ENCODE assay signal across 8 mouse cellular contexts in the genomic region with DNA sequence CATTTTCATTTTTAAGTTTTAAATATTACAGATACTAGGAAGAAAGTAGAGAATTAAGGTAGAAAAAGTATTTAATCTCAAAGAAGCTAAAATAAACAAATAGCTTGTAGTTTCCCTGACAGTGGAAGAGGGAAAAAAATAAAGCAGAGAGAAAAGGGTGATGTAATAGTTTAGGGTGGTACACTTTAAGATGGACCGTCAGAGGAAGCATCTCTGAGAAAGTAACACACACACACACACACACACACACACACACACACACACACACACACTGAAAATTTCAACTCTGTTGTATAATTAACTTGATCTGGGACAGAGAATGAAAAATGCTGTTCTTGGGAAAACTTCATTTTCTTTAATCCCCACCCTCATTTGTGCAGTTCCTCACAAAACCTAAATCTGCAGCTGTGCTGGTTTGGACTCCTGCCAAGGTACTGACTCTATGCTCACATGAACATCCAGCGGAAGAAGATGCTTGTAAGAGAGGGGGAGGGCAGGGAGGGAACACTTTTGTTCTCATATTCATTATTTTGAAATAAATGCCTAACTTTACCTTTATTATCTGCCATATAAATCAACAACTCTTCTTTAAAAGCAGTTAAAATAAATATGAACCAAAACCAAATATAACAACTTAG. TPM values are rescaled to one million over a fixed set of nuclear protein-coding genes. Genes with fewer than 3 reads are reported as not detected.
DNase-seq lines count a peak whose midpoint lies in the region; ATAC-seq and TF ChIP-seq lines count a peak whose summit lies in the region.

No protein-coding gene starts in this region.

- ATAC-seq in midbrain, postnatal 0 days (ENCODE audit: low FRiP score) = no peak

- TF ChIP-seq CTCF in left cerebral cortex, adult 2 months (IDR thresholded peaks at IDR 0.05) = no peak
- TF ChIP-seq CTCF in midbrain, postnatal 0 days (IDR thresholded peaks at IDR 0.05) = no peak

- WGBS in midbrain, postnatal 0 days = 8% methylated on average over 2 of the region's 2 CpGs

- no peak overlapping the region for H3K4me2 ChIP-seq in midbrain, postnatal 0 days (ENCODE audit: low read depth, low read length, poor library complexity, severe bottlenecking)

- H3K27ac ChIP-seq in brown adipose tissue, adult 24 weeks (replicated peaks; ENCODE audit: low read depth, low read length) = peak overlapping the region; percentile 63; the same call in 1 of the 2 replicates
- no peak overlapping the region; the same call in 1 of the 2 replicates for H3K27ac ChIP-seq in left cerebral cortex, adult 2 months
- H3K27ac ChIP-seq in midbrain, postnatal 0 days (ENCODE audit: low read depth, low read length) = no peak overlapping the region

- DNase-seq in adrenal gland, postnatal 10 days = peak; percentile 51
- DNase-seq in adrenal gland, adult 18-20 months (ENCODE audit: low spot score in 2 of 2) = no peak
- peak; percentile 55 for DNase-seq in 3134 (ENCODE audit: extremely low read depth, insufficient read length, low spot score)
- peak; percentile 78 to 80 for DNase-seq in heart, adult 9 months (ENCODE audit: low spot score in 2 of 2)
- peak; percentile 37 to 38 for DNase-seq in left cerebral cortex, adult 2 months (ENCODE audit: extremely low spot score in 1 of 2, low spot score in 2 of 2)
- DNase-seq in midbrain, postnatal 0 days (ENCODE audit: low spot score) = peak; percentile 79
- peak; percentile 80 for DNase-seq in thymus, postnatal 14 days

- no peaks in the 10 kb centered on the region for H3K36me3 ChIP-seq in midbrain, postnatal 0 days (ENCODE audit: insufficient read depth, low read length)

- no peaks in the 10 kb centered on the region; the same call in 1 of the 2 replicates for H3K4me1 ChIP-seq in brown adipose tissue, adult 24 weeks (ENCODE audit: control insufficient read depth, insufficient read depth, insufficient read length, low read length)
- no peaks in the 10 kb centered on the region; the same call in 1 of the 2 replicates for H3K4me1 ChIP-seq in midbrain, postnatal 0 days (ENCODE audit: insufficient read depth, low read length)

- H3K9me3 ChIP-seq in midbrain, postnatal 0 days (ENCODE audit: low read length) = no peaks in the 10 kb centered on the region

- H3K9ac ChIP-seq in midbrain, postnatal 0 days (replicated peaks; ENCODE audit: low read length, poor library complexity, severe bottlenecking) = no peak overlapping the region

- no peak overlapping the region for H3K4me3 ChIP-seq in brown adipose tissue, adult 24 weeks (ENCODE audit: insufficient read depth, low read depth, low read length)
- no peak overlapping the region for H3K4me3 ChIP-seq in left cerebral cortex, adult 2 months
- H3K4me3 ChIP-seq in midbrain, postnatal 0 days (ENCODE audit: low read depth, low read length) = no peak overlapping the region

- no peaks in the 10 kb centered on the region for H3K27me3 ChIP-seq in midbrain, postnatal 0 days (ENCODE audit: insufficient read depth, low read length)

- intact Hi-C loops in left cerebral cortex, adult 2 months (cut with DNase I) = no loop called here

RNA-seq across cellular contexts. Expression of gene Cep170, which starts 13.0 kb away (rescaled TPM):
- total RNA-seq in adrenal gland, postnatal 10 days (2021) = 10 to 100 TPM; 29.8 to 38.0 TPM
- 10 to 100 TPM; 27.1 to 29.2 TPM for total RNA-seq in adrenal gland, adult 18-20 months (2021)
- polyA plus RNA-seq in brown adipose tissue, adult 24 weeks (2012; ENCODE audit: insufficient read depth, insufficient read length, missing spikeins) = 13.2 and 15.1 TPM in 2 replicates
- 10 to 100 TPM; 92.1 to 95.3 TPM for total RNA-seq in left cerebral cortex, adult 2 months (2021)
- 165 and 217 TPM in 2 replicates for total RNA-seq in midbrain, postnatal 0 days (2014; rRNA removed)
- 78.7 and 83.1 TPM in 2 replicates for polyA plus RNA-seq in midbrain, postnatal 0 days (2015; fragmentation: Nextera tagmentation; extraction: Ambion mirVana)

RNA-seq across cellular contexts. Expression of gene Sdccag8, which starts 13.6 kb away (rescaled TPM):
- 10 to 100 TPM in 1 of 2 experiments, 1 to 10 TPM in 1; 6.6 to 10.7 TPM for total RNA-seq in adrenal gland, postnatal 10 days (2021)
- total RNA-seq in adrenal gland, adult 18-20 months (2021) = 1 to 10 TPM; 8.4 to 8.8 TPM
- 4.2 and 7.5 TPM in 2 replicates for polyA plus RNA-seq in brown adipose tissue, adult 24 weeks (2012; ENCODE audit: insufficient read depth, insufficient read length, missing spikeins)
- 10 to 100 TPM; 17.6 TPM for total RNA-seq in left cerebral cortex, adult 2 months (2021)
- total RNA-seq in midbrain, postnatal 0 days (2014; rRNA removed) = 6.1 and 7.7 TPM in 2 replicates
- 26.8 and 27.0 TPM in 2 replicates for polyA plus RNA-seq in midbrain, postnatal 0 days (2015; fragmentation: Nextera tagmentation; extraction: Ambion mirVana)

Comparison
In these comparisons a context has a peak if more than half of its experiments do, and no peak if none do; other contexts are left out.
1. DNase-seq: peak in adrenal gland, postnatal 10 days (single experiment), 3134 (single experiment), heart, adult 9 months (2 of 2), left cerebral cortex, adult 2 months (2 of 2), midbrain, postnatal 0 days (single experiment) and thymus, postnatal 14 days (single experiment); none in adrenal gland, adult 18-20 months (0 of 2).